In the genomic region with DNA sequence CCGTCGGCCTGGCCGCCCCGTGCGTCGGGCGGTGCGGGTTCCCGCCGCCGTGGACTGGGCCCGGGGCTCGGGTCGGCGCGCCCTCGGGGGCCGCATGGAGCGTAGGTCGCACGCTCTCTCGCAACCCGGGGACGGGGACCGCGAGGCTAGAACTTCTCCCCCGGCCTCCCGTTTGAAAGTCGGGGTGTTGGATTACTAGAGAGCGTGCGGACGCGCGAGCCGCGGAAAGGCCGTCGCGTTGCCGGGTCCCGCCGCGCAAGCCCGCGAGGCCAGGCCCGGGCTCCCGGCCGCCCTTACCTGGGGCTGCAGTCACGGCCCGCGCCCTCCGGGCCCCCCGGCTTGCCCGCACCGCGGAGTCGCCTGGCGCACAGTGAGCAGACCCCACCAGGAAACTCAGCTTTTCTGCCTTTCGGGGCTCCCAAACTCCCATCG, we compare ENCODE assay signal across 8 mouse cellular contexts. TPM values are rescaled to one million over a fixed set of nuclear protein-coding genes. Genes with fewer than 3 reads are reported as not detected.
DNase-seq lines count a peak whose midpoint lies in the region; ATAC-seq and TF ChIP-seq lines count a peak whose summit lies in the region.

No protein-coding gene starts in this region.

- H3K27ac ChIP-seq in forebrain, embryonic 11.5 days (ENCODE audit: low read depth, low read length), result peak overlapping the region; percentile 98
- H3K27ac ChIP-seq in heart, embryonic 16.5 days (ENCODE audit: low read length), result peak overlapping the region; percentile 100
- H3K27ac ChIP-seq in macrophage, result no peak overlapping the region

- no peak for TF ChIP-seq CTCF in G1E (IDR thresholded peaks at IDR 0.05; ENCODE audit: low read depth, low read length)
- no peak for TF ChIP-seq CTCF in brain, embryonic 14.5 days (IDR thresholded peaks at IDR 0.05; ENCODE audit: borderline replicate concordance, extremely low read depth, insufficient read depth, insufficient read length)

- no peaks in the 10 kb centered on the region for H3K36me3 ChIP-seq in G1E (replicated peaks)
- no peaks in the 10 kb centered on the region for H3K36me3 ChIP-seq in forebrain, embryonic 11.5 days (ENCODE audit: control insufficient read depth, insufficient read depth, low read length)
- H3K36me3 ChIP-seq in heart, embryonic 16.5 days (ENCODE audit: control insufficient read depth, insufficient read depth), result no peaks in the 10 kb centered on the region
- no peaks in the 10 kb centered on the region for H3K36me3 ChIP-seq in macrophage (ENCODE audit: inconsistent target)

- under 1% methylated on average over 57 of the region's 60 CpGs for WGBS in forebrain, embryonic 11.5 days
- under 1% methylated on average over 60 of the region's 60 CpGs for WGBS in heart, embryonic 16.5 days
- WGBS in macrophage (ENCODE audit: missing documents), result under 1% methylated on average over 40 of the region's 60 CpGs

- no peak for ATAC-seq in G1E (ENCODE audit: extremely low read depth, insufficient number of reproducible peaks, low FRiP score, poor library complexity, severe bottlenecking)
- ATAC-seq in forebrain, embryonic 11.5 days (replicated peaks; ENCODE audit: low FRiP score), result peak; percentile 68
- peak; percentile 46 for ATAC-seq in heart, embryonic 16.5 days (replicated peaks; ENCODE audit: extremely low read depth, insufficient read depth, low FRiP score)
- ATAC-seq in monocyte, adult 5-6 weeks (replicated peaks; ENCODE audit: insufficient number of reproducible peaks, low FRiP score, low TSS enrichment, poor library complexity, severe bottlenecking), result no peak

- H3K79me2 ChIP-seq in macrophage (ENCODE audit: inconsistent target), result peaks cover 49% of the 10 kb centered on the region

- H3K9me3 ChIP-seq in G1E (replicated peaks), result no peaks in the 10 kb centered on the region
- H3K9me3 ChIP-seq in forebrain, embryonic 11.5 days (ENCODE audit: control insufficient read depth, low read length), result no peaks in the 10 kb centered on the region
- H3K9me3 ChIP-seq in heart, embryonic 16.5 days (replicated peaks; ENCODE audit: control insufficient read depth, low read length), result no peaks in the 10 kb centered on the region

- H3K27me3 ChIP-seq in G1E (ENCODE audit: insufficient read depth, low read length), result no peaks in the 10 kb centered on the region
- H3K27me3 ChIP-seq in forebrain, embryonic 11.5 days (ENCODE audit: control insufficient read depth, insufficient read depth, low read length), result no peaks in the 10 kb centered on the region
- no peaks in the 10 kb centered on the region for H3K27me3 ChIP-seq in heart, embryonic 16.5 days (ENCODE audit: control insufficient read depth, insufficient read depth, low read length)

- H3K4me3 ChIP-seq in G1E (ENCODE audit: low read depth, low read length) (peak overlapping the region; percentile 93), macrophage (ENCODE audit: inconsistent target) (peak overlapping the region; percentile 48)
- peak overlapping the region; percentile 89 for H3K4me3 ChIP-seq in forebrain, embryonic 11.5 days (ENCODE audit: low read depth, low read length)
- peak overlapping the region; percentile 92 for H3K4me3 ChIP-seq in heart, embryonic 16.5 days (ENCODE audit: low read length)

- 0 out of 2 replicates have a peak, but pooled peaks have one; percentile 26 for TF ChIP-seq POLR2A in brain, embryonic 14.5 days (IDR thresholded peaks at IDR 0.05; ENCODE audit: borderline replicate concordance, extremely low read depth, insufficient read depth, insufficient read length, poor library complexity, severe bottlenecking)

- DNase-seq in G1E (ENCODE audit: low spot score), result peak; percentile 40
- DNase-seq in brain, embryonic 14.5 days (ENCODE audit: low read depth), result peak; percentile 58
- peak; percentile 81 for DNase-seq in forebrain, embryonic 11.5 days (ENCODE audit: low spot score)
- DNase-seq in kidney, postnatal 4 days, result peak; percentile 61 to 76
- peak; percentile 35 for DNase-seq in right cerebral cortex, postnatal 4 days

- H3K9ac ChIP-seq in forebrain, embryonic 11.5 days (ENCODE audit: low read length), result peak overlapping the region; percentile 99
- H3K9ac ChIP-seq in heart, embryonic 16.5 days (ENCODE audit: low read length), result peak overlapping the region; percentile 99

- peaks cover 30% of the 10 kb centered on the region for H3K4me1 ChIP-seq in G1E (ENCODE audit: insufficient read depth, low read depth, low read length)
- H3K4me1 ChIP-seq in forebrain, embryonic 11.5 days (replicated peaks; ENCODE audit: control insufficient read depth, insufficient read depth, low read length), result peaks cover 6% of the 10 kb centered on the region; the same call in 1 of the 2 replicates
- peaks cover 18% of the 10 kb centered on the region for H3K4me1 ChIP-seq in heart, embryonic 16.5 days (ENCODE audit: control insufficient read depth, insufficient read depth, low read length)

- H3K4me2 ChIP-seq in forebrain, embryonic 11.5 days (ENCODE audit: low read depth, low read length, severe bottlenecking), result peak overlapping the region; percentile 49
- H3K4me2 ChIP-seq in heart, embryonic 16.5 days (ENCODE audit: low read depth, low read length), result peak overlapping the region; percentile 78

RNA-seq across cellular contexts. Expression of a gene that starts 1.7 kb away (rescaled TPM):
- 206 and 213 TPM in 2 replicates for total RNA-seq in G1E (2014; fragmentation: Nextera tagmentation)
- 237 and 248 TPM in 2 replicates for total RNA-seq in G1E (2017)
- polyA plus RNA-seq in G1E (2012), result 56.4 and 104 TPM in 2 replicates
- 44.6 and 59.2 TPM in 2 replicates for polyA plus RNA-seq in brain, embryonic 14.5 days (2012; rRNA removed)
- 192 and 209 TPM in 2 replicates for polyA plus RNA-seq in forebrain, embryonic 11.5 days (2014; fragmentation: Nextera tagmentation; extraction: Ambion mirVana)
- 86.2 and 97.5 TPM in 2 replicates for polyA plus RNA-seq in heart, embryonic 16.5 days (2015; fragmentation: Nextera tagmentation; extraction: Ambion mirVana)
- total RNA-seq in macrophage (2018; cell fraction: chromatin; rRNA removed), result 10 to 100 TPM; 21.3 to 48.7 (median 33.3) TPM
- total RNA-seq in macrophage (2018; cell fraction: cytosol; rRNA removed), result 10 to 100 TPM; 54.3 to 84.5 (median 68.1) TPM
- 10 to 100 TPM; 27.2 to 71.0 (median 42.3) TPM for total RNA-seq in macrophage (2018; cell fraction: nucleus; rRNA removed)
- 54.6 to 82.2 TPM (median 59.1 TPM) in 3 replicates for polyA plus RNA-seq in macrophage (2018)
- 99.0 to 134 TPM (median 123 TPM) in 3 replicates for total RNA-seq in monocyte, adult 5-6 weeks (2017)

Comparison
In these comparisons a context has a peak if more than half of its experiments do, and no peak if none do; other contexts are left out.
1. ATAC-seq: peak in forebrain, embryonic 11.5 days (single experiment) and heart, embryonic 16.5 days (single experiment); none in G1E (single experiment) and monocyte, adult 5-6 weeks (single experiment).
2. Peak in every context shown above with its lines, with median percentiles within 50 percentile points of each other: DNase-seq and H3K4me3 ChIP-seq.